Mouse (Mus musculus): ENCODE data around the gene Slc7a5.

The Slc7a5 gene

GRCm38 (mm10) chr8:121935341-121936294, 28.1 kb upstream of the Slc7a5 start:
- DNase-seq, result no peak

GRCm38 (mm10) chr8:121934923-121935322, 27.4 kb upstream of the Slc7a5 start:
- DNase-seq, result no peak

- no peak for DNase-seq
Observed at GRCm38 (mm10) chr8:121934506-121934905, 27.0 kb upstream of the Slc7a5 start.

GRCm38 (mm10) chr8:121932668-121933520, 25.4 kb upstream of the Slc7a5 start:
- DNase-seq, result no peak

- DNase-seq, result no peak
Observed at GRCm38 (mm10) chr8:121932026-121932667, 24.7 kb upstream of the Slc7a5 start.

GRCm38 (mm10) chr8:121931571-121931970, 24.1 kb upstream of the Slc7a5 start:
- no peak for DNase-seq

- no peak for DNase-seq
Observed at GRCm38 (mm10) chr8:121930047-121930446, 22.6 kb upstream of the Slc7a5 start.

GRCm38 (mm10) chr8:121927316-121927715, 19.8 kb upstream of the Slc7a5 start:
- DNase-seq, result peak; percentile 47 to 49

- no peak for DNase-seq
Observed at GRCm38 (mm10) chr8:121926266-121926665, 18.8 kb upstream of the Slc7a5 start.

GRCm38 (mm10) chr8:121925624-121926023, 18.1 kb upstream of the Slc7a5 start:
- peak; percentile 61 to 70 for DNase-seq

- DNase-seq, result no peak
Observed at GRCm38 (mm10) chr8:121924681-121925080, 17.2 kb upstream of the Slc7a5 start.

- DNase-seq, result no peak
Observed at GRCm38 (mm10) chr8:121922101-121922500, 14.6 kb upstream of the Slc7a5 start.

GRCm38 (mm10) chr8:121921582-121921981, 14.1 kb upstream of the Slc7a5 start:
- no peak for DNase-seq

GRCm38 (mm10) chr8:121919731-121920130, 12.2 kb upstream of the Slc7a5 start:
- no peak for DNase-seq

- no peak for DNase-seq
Observed at GRCm38 (mm10) chr8:121919158-121919557, 11.7 kb upstream of the Slc7a5 start.

GRCm38 (mm10) chr8:121913378-121913777, 5.9 kb upstream of the Slc7a5 start:
- no peak for DNase-seq

- no peak for DNase-seq
Observed at GRCm38 (mm10) chr8:121912831-121913230, 5.3 kb upstream of the Slc7a5 start.

GRCm38 (mm10) chr8:121911987-121912386, 4.5 kb upstream of the Slc7a5 start:
- DNase-seq, result no peak

- DNase-seq, result no peak
Observed at GRCm38 (mm10) chr8:121911400-121911799, 3.9 kb upstream of the Slc7a5 start.

GRCm38 (mm10) chr8:121909663-121910062, 2.2 kb upstream of the Slc7a5 start:
- peak; percentile 68 to 73 for DNase-seq

GRCm38 (mm10) chr8:121909148-121909541, 1.7 kb upstream of the Slc7a5 start:
- no peak for DNase-seq

- peak in 1 of 2 experiments; percentile 19 for DNase-seq
Observed at GRCm38 (mm10) chr8:121908378-121909147, 1.1 kb upstream of the Slc7a5 start.
